Mouse (Mus musculus): ENCODE data around the gene Fbxl21. TPM values are rescaled to one million over a fixed set of nuclear protein-coding genes. Genes with fewer than 3 reads are reported as not detected.

Gene Fbxl21
- polyA plus RNA-seq (2012; fragmentation: generic; extraction: Trizol) = 0.20 TPM

GRCm38 (mm10) chr13:56522081-56522820 is at the start of gene Fbxl21:
Gene Fbxl21 (plus strand): TSS chr13:56522472.
- TF ChIP-seq TCF3 (IDR thresholded peaks at IDR 0.05; ENCODE audit: insufficient read length, low read depth) (no peak), E2F4 (IDR thresholded peaks at IDR 0.05; ENCODE audit: insufficient read depth) (no peak), CEBPB (IDR thresholded peaks at IDR 0.05; ENCODE audit: insufficient read depth, poor library complexity, severe bottlenecking) (no peak), USF1 (IDR thresholded peaks at IDR 0.05; ENCODE audit: low read depth) (no peak), POLR2AphosphoS2 (IDR thresholded peaks at IDR 0.05; ENCODE audit: insufficient read length, low read depth) (no peak)
- Histone ChIP-seq H3K27me3 (ENCODE audit: control insufficient read depth, insufficient read depth, insufficient read length) (no peaks in the 10 kb centered on the region), H3K4me3 (peak within 1 kb of the TSS; percentile 19), H3K36me3 (ENCODE audit: control insufficient read depth, insufficient read depth) (no peaks in the 10 kb centered on the region), H3K4me2 (ENCODE audit: low read depth) (peak within 1 kb of the TSS; percentile 92), H3K79me2 (ENCODE audit: control insufficient read depth, insufficient read depth) (no peaks in the 10 kb centered on the region), H3ac (ENCODE audit: control insufficient read depth, insufficient read length) (no peak within 1 kb of the TSS)

- peaks cover 7% of the 10 kb centered on the region for H3K27me3 ChIP-seq (ENCODE audit: control insufficient read depth, insufficient read depth, insufficient read length)
- TF ChIP-seq TCF12 (IDR thresholded peaks at IDR 0.05; ENCODE audit: insufficient read depth, poor library complexity, severe bottlenecking) (no peak), MYOD1 (IDR thresholded peaks at IDR 0.05; ENCODE audit: control insufficient read depth in 1 of 3, insufficient read length in 2 of 3, low read depth in 2 of 3) (no peak), USF1 (IDR thresholded peaks at IDR 0.05; ENCODE audit: low read depth) (no peak), TCF3 (IDR thresholded peaks at IDR 0.05; ENCODE audit: insufficient read length, low read depth) (no peak), REST (IDR thresholded peaks at IDR 0.05; ENCODE audit: insufficient read depth, insufficient read length) (no peak), CEBPB (IDR thresholded peaks at IDR 0.05; ENCODE audit: insufficient read depth, poor library complexity, severe bottlenecking) (no peak), POLR2AphosphoS2 (IDR thresholded peaks at IDR 0.05; ENCODE audit: insufficient read length, low read depth) (no peak), MAX (IDR thresholded peaks at IDR 0.05; ENCODE audit: low read depth) (no peak), SRF (IDR thresholded peaks at IDR 0.05; ENCODE audit: control insufficient read depth, insufficient read length, low read depth) (no peak), POLR2A (IDR thresholded peaks at IDR 0.05; ENCODE audit: insufficient read length, low read depth) (no peak), E2F4 (IDR thresholded peaks at IDR 0.05; ENCODE audit: insufficient read depth) (no peak)
- H3ac ChIP-seq (ENCODE audit: control insufficient read depth, insufficient read length) = no peak overlapping the region
- H3K4me2 ChIP-seq (ENCODE audit: low read depth) = no peak overlapping the region
- H3K36me3 ChIP-seq (ENCODE audit: control insufficient read depth, insufficient read depth) = no peaks in the 10 kb centered on the region
- no peak overlapping the region for H3K4me3 ChIP-seq
- no peaks in the 10 kb centered on the region for H3K79me2 ChIP-seq (ENCODE audit: control insufficient read depth, insufficient read depth)
Measured at GRCm38 (mm10) chr13:56472661-56473060, 49.6 kb upstream of the Fbxl21 start.

GRCm38 (mm10) chr13:56475363-56475762 is 46.9 kb upstream of the Fbxl21 start:
- Histone ChIP-seq H3K27me3 (ENCODE audit: control insufficient read depth, insufficient read depth, insufficient read length) (no peaks in the 10 kb centered on the region), H3K4me3 (no peak overlapping the region), H3K79me2 (ENCODE audit: control insufficient read depth, insufficient read depth) (no peaks in the 10 kb centered on the region), H3K4me2 (ENCODE audit: low read depth) (no peak overlapping the region), H3ac (ENCODE audit: control insufficient read depth, insufficient read length) (no peak overlapping the region), H3K36me3 (ENCODE audit: control insufficient read depth, insufficient read depth) (no peaks in the 10 kb centered on the region)
- TF ChIP-seq MYOG (IDR thresholded peaks at IDR 0.05; ENCODE audit: control insufficient read depth in 1 of 3, insufficient read depth in 1 of 3, insufficient read length in 2 of 3, low read depth in 2 of 3) (no peak), TCF12 (IDR thresholded peaks at IDR 0.05; ENCODE audit: insufficient read depth, poor library complexity, severe bottlenecking) (no peak), E2F4 (IDR thresholded peaks at IDR 0.05; ENCODE audit: insufficient read depth) (no peak), CEBPB (IDR thresholded peaks at IDR 0.05; ENCODE audit: insufficient read depth, poor library complexity, severe bottlenecking) (no peak), SRF (IDR thresholded peaks at IDR 0.05; ENCODE audit: control insufficient read depth, insufficient read length, low read depth) (no peak), MAX (IDR thresholded peaks at IDR 0.05; ENCODE audit: low read depth) (no peak), TCF3 (IDR thresholded peaks at IDR 0.05; ENCODE audit: insufficient read length, low read depth) (no peak), POLR2AphosphoS2 (IDR thresholded peaks at IDR 0.05; ENCODE audit: insufficient read length, low read depth) (no peak), MYOD1 (IDR thresholded peaks at IDR 0.05; ENCODE audit: control insufficient read depth in 1 of 3, insufficient read length in 2 of 3, low read depth in 2 of 3) (no peak), USF1 (IDR thresholded peaks at IDR 0.05; ENCODE audit: low read depth) (no peak), POLR2A (IDR thresholded peaks at IDR 0.05; ENCODE audit: insufficient read length, low read depth) (no peak), REST (IDR thresholded peaks at IDR 0.05; ENCODE audit: insufficient read depth, insufficient read length) (no peak)

- Histone ChIP-seq H3K4me3 (no peak overlapping the region), H3K27me3 (ENCODE audit: control insufficient read depth, insufficient read depth, insufficient read length) (peaks cover 6% of the 10 kb centered on the region), H3ac (ENCODE audit: control insufficient read depth, insufficient read length) (no peak overlapping the region), H3K4me2 (ENCODE audit: low read depth) (peak overlapping the region; percentile 55), H3K79me2 (ENCODE audit: control insufficient read depth, insufficient read depth) (no peaks in the 10 kb centered on the region), H3K36me3 (ENCODE audit: control insufficient read depth, insufficient read depth) (no peaks in the 10 kb centered on the region)
- TF ChIP-seq E2F4 (IDR thresholded peaks at IDR 0.05; ENCODE audit: insufficient read depth) (no peak), SRF (IDR thresholded peaks at IDR 0.05; ENCODE audit: control insufficient read depth, insufficient read length, low read depth) (no peak), TCF3 (IDR thresholded peaks at IDR 0.05; ENCODE audit: insufficient read length, low read depth) (no peak), REST (IDR thresholded peaks at IDR 0.05; ENCODE audit: insufficient read depth, insufficient read length) (no peak), CEBPB (IDR thresholded peaks at IDR 0.05; ENCODE audit: insufficient read depth, poor library complexity, severe bottlenecking) (no peak), USF1 (IDR thresholded peaks at IDR 0.05; ENCODE audit: low read depth) (no peak), MYOD1 (IDR thresholded peaks at IDR 0.05; ENCODE audit: control insufficient read depth in 1 of 3, insufficient read length in 2 of 3, low read depth in 2 of 3) (no peak), POLR2A (IDR thresholded peaks at IDR 0.05; ENCODE audit: insufficient read length, low read depth) (no peak), MYOG (IDR thresholded peaks at IDR 0.05; ENCODE audit: control insufficient read depth in 1 of 3, insufficient read depth in 1 of 3, insufficient read length in 2 of 3, low read depth in 2 of 3) (no peak), POLR2AphosphoS2 (IDR thresholded peaks at IDR 0.05; ENCODE audit: insufficient read length, low read depth) (no peak), MAX (IDR thresholded peaks at IDR 0.05; ENCODE audit: low read depth) (no peak), TCF12 (IDR thresholded peaks at IDR 0.05; ENCODE audit: insufficient read depth, poor library complexity, severe bottlenecking) (no peak)
Measured at GRCm38 (mm10) chr13:56476790-56477189, 45.5 kb upstream of the Fbxl21 start.

Measured in myocyte (in vitro differentiated cells).